Mouse (Mus musculus): Measurements from ENCODE around the gene Sorl1. TPM values are rescaled to one million over a fixed set of nuclear protein-coding genes. Genes with fewer than 3 reads are reported as not detected.

Gene Sorl1
- polyA plus RNA-seq, 1 experiment = 25.1 TPM

- Histone ChIP-seq H3K27ac (ENCODE audit: insufficient read depth, low read depth, low read length) (no peak overlapping the region), H3K4me3 (ENCODE audit: insufficient read depth, low read length) (0 out of 2 replicates have a peak overlapping the region, but pooled peaks have one; percentile 22), H3K4me1 (ENCODE audit: control insufficient read depth, insufficient read depth, low read length) (0 out of 2 replicates have a peak, but pooled peaks cover 2% of the 10 kb centered on the region)
- TF ChIP-seq CTCF (IDR thresholded peaks at IDR 0.05; ENCODE audit: low read depth, low read length) (peak; percentile 100), POLR2A (IDR thresholded peaks at IDR 0.05; ENCODE audit: borderline replicate concordance, low read depth, low read length) (no peak)
These were observed 124.3 kb downstream of the Sorl1 start for GRCm38 (mm10) chr9:41999498-42000473.

GRCm38 (mm10) chr9:41995278-41995677, 128.8 kb downstream of the Sorl1 start:
- no peak overlapping the region for H3K4me3 ChIP-seq (ENCODE audit: insufficient read depth, low read length)
- H3K27ac ChIP-seq (ENCODE audit: insufficient read depth, low read depth, low read length) = no peak overlapping the region
- 0 out of 2 replicates have a peak, but pooled peaks cover 2% of the 10 kb centered on the region for H3K4me1 ChIP-seq (ENCODE audit: control insufficient read depth, insufficient read depth, low read length)
- TF ChIP-seq POLR2A (IDR thresholded peaks at IDR 0.05; ENCODE audit: borderline replicate concordance, low read depth, low read length) (no peak), CTCF (IDR thresholded peaks at IDR 0.05; ENCODE audit: low read depth, low read length) (no peak)

DNA sequence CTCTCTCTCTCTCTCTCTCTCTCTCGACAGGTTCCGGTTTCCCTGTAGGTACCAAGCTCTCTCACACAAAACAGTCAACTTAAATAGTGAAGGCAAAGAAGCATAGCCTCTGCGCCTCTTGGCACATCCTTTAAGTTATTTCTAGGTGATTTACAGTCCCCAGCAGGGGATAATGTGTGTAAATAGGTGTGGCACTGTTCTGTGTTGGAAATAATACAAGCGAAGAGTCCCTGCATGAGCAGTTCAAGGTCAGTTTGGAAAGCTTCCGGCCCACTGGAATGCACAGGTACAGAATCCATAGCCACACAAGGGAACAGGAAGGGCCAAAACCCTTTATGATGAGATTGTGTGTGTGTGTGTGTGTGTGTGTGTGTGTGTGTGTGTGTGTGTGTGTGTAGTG, 130.3 kb downstream of the Sorl1 start:
- TF ChIP-seq POLR2A (IDR thresholded peaks at IDR 0.05; ENCODE audit: borderline replicate concordance, low read depth, low read length) (no peak), CTCF (IDR thresholded peaks at IDR 0.05; ENCODE audit: low read depth, low read length) (no peak)
- H3K4me1 ChIP-seq (ENCODE audit: control insufficient read depth, insufficient read depth, low read length) = no peaks in the 10 kb centered on the region
- no peak overlapping the region for H3K4me3 ChIP-seq (ENCODE audit: insufficient read depth, low read length)
- no peak overlapping the region for H3K27ac ChIP-seq (ENCODE audit: insufficient read depth, low read depth, low read length)

DNA sequence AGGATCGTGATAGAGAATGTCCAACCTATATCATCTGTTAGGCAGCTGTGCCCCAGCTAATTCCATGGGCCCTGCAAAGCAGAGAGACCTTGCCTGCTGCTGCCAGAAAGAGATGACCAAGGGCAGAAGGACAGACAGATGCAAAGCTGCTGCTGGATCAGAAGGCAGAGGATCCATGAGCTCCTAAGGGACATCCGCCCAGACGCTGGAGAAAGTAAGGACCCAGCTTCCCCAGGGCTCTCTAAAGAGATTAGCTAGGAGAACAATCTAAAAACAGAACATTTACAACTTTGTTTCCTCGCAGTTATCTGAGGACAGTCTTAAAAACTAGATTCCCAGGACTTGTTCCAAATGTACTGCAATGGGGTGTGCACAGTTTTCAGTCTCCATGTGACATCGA, 131.3 kb downstream of the Sorl1 start:
- no peak overlapping the region for H3K27ac ChIP-seq (ENCODE audit: insufficient read depth, low read depth, low read length)
- TF ChIP-seq POLR2A (IDR thresholded peaks at IDR 0.05; ENCODE audit: borderline replicate concordance, low read depth, low read length) (no peak), CTCF (IDR thresholded peaks at IDR 0.05; ENCODE audit: low read depth, low read length) (no peak)
- H3K4me1 ChIP-seq (ENCODE audit: control insufficient read depth, insufficient read depth, low read length) = no peaks in the 10 kb centered on the region
- H3K4me3 ChIP-seq (ENCODE audit: insufficient read depth, low read length) = no peak overlapping the region

- Histone ChIP-seq H3K4me1 (ENCODE audit: control insufficient read depth, insufficient read depth, low read length) (no peaks in the 10 kb centered on the region), H3K4me3 (ENCODE audit: insufficient read depth, low read length) (no peak overlapping the region), H3K27ac (ENCODE audit: insufficient read depth, low read depth, low read length) (no peak overlapping the region)
- TF ChIP-seq POLR2A (IDR thresholded peaks at IDR 0.05; ENCODE audit: borderline replicate concordance, low read depth, low read length) (no peak), CTCF (IDR thresholded peaks at IDR 0.05; ENCODE audit: low read depth, low read length) (no peak)
These were observed 138.5 kb downstream of the Sorl1 start for GRCm38 (mm10) chr9:41985636-41986035.

DNA sequence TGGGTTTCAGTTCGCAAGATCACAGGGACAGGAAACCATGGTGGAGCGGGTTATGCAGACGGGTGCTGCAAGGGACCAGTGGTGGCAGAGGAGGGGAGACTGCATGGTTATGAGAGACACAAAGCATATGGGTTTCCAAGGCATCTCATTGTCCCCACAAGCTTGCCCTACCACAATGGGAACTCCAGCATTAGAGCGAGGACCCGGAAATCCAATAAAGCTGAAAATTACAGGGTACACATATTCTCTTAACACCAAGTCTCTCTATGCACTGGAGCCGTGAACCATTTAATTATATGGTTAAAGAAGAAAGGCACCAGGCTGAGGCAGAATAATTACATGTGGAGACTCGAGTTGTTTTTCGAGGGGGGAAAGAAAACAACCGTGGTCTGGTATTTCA, 139.0 kb downstream of the Sorl1 start:
- Histone ChIP-seq H3K4me1 (ENCODE audit: control insufficient read depth, insufficient read depth, low read length) (no peaks in the 10 kb centered on the region), H3K27ac (ENCODE audit: insufficient read depth, low read depth, low read length) (no peak overlapping the region), H3K4me3 (ENCODE audit: insufficient read depth, low read length) (no peak overlapping the region)
- TF ChIP-seq CTCF (IDR thresholded peaks at IDR 0.05; ENCODE audit: low read depth, low read length) = no peak
- TF ChIP-seq POLR2A (IDR thresholded peaks at IDR 0.05; ENCODE audit: borderline replicate concordance, low read depth, low read length) = no peak

DNA sequence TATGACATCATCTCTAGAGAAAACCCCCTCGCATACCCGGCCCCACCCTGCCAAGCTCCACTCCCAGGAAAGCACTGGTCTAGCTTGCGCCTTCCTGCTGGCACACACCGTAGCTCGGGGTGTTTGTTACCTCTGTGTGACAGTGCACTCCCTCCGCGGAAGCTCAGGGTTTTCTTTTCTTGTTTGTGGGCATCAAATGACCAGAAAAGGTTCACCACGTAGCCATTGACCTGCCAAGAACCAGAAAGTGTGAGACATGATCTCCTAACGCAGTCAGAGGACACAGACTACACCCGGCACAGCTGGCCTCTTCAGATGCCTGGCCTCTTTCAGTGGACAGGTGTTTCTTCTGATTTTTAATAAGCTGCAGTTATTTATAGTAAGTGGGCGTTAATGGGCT, 139.8 kb downstream of the Sorl1 start:
- no peak overlapping the region for H3K27ac ChIP-seq (ENCODE audit: insufficient read depth, low read depth, low read length)

GRCm38 (mm10) chr9:41983286-41983685, 140.8 kb downstream of the Sorl1 start:
- no peak overlapping the region for H3K27ac ChIP-seq (ENCODE audit: insufficient read depth, low read depth, low read length)

More for the DNA sequence above, 139.8 kb downstream of the Sorl1 start:
- TF ChIP-seq POLR2A (IDR thresholded peaks at IDR 0.05; ENCODE audit: borderline replicate concordance, low read depth, low read length) = no peak
- no peak for TF ChIP-seq CTCF (IDR thresholded peaks at IDR 0.05; ENCODE audit: low read depth, low read length)
- H3K4me1 ChIP-seq (ENCODE audit: control insufficient read depth, insufficient read depth, low read length) = no peaks in the 10 kb centered on the region
- H3K4me3 ChIP-seq (ENCODE audit: insufficient read depth, low read length) = no peak overlapping the region

DNA sequence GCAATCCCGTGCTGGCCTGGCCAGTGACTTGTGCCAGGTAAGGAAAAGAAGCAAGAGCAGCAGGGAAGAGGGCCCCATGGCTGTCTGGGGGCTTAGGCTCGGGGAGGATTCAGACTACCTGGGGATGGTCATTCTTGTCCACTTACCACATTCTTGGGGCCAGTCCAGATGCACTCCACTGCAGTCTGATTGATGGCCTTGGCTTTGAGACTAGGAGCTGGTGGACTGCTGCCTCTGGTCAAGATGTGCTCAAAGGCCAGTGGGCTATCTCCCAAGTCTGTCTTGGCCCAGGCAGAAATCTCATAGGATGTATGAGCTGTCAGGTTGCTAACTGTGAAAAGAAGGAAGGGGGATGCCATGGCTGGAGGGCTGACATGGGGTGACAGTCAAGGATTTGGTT, 141.3 kb downstream of the Sorl1 start:
- Histone ChIP-seq H3K4me1 (ENCODE audit: control insufficient read depth, insufficient read depth, low read length) (no peaks in the 10 kb centered on the region), H3K4me3 (ENCODE audit: insufficient read depth, low read length) (no peak overlapping the region), H3K27ac (ENCODE audit: insufficient read depth, low read depth, low read length) (no peak overlapping the region)
- TF ChIP-seq POLR2A (IDR thresholded peaks at IDR 0.05; ENCODE audit: borderline replicate concordance, low read depth, low read length) (no peak), CTCF (IDR thresholded peaks at IDR 0.05; ENCODE audit: low read depth, low read length) (no peak)

More at GRCm38 (mm10) chr9:41983286-41983685, 140.8 kb downstream of the Sorl1 start:
- H3K4me1 ChIP-seq (ENCODE audit: control insufficient read depth, insufficient read depth, low read length) = no peaks in the 10 kb centered on the region
- TF ChIP-seq CTCF (IDR thresholded peaks at IDR 0.05; ENCODE audit: low read depth, low read length) = no peak
- no peak for TF ChIP-seq POLR2A (IDR thresholded peaks at IDR 0.05; ENCODE audit: borderline replicate concordance, low read depth, low read length)
- no peak overlapping the region for H3K4me3 ChIP-seq (ENCODE audit: insufficient read depth, low read length)

- no peak overlapping the region for H3K27ac ChIP-seq (ENCODE audit: insufficient read depth, low read depth, low read length)
- no peaks in the 10 kb centered on the region for H3K4me1 ChIP-seq (ENCODE audit: control insufficient read depth, insufficient read depth, low read length)
- no peak for TF ChIP-seq POLR2A (IDR thresholded peaks at IDR 0.05; ENCODE audit: borderline replicate concordance, low read depth, low read length)
- TF ChIP-seq CTCF (IDR thresholded peaks at IDR 0.05; ENCODE audit: low read depth, low read length) = no peak
- H3K4me3 ChIP-seq (ENCODE audit: insufficient read depth, low read length) = no peak overlapping the region
These were observed 142.1 kb downstream of the Sorl1 start for GRCm38 (mm10) chr9:41982023-41982422.

Data from bone marrow macrophage, adult 2 months (primary cell).